In genomic region chr7:5060944-5061773, GRCm38 (mm10) we compare ENCODE assay signal across 8 mouse cellular contexts. TPM values are rescaled to one million over a fixed set of nuclear protein-coding genes. Genes with fewer than 3 reads are reported as not detected.
DNase-seq lines count a peak whose midpoint lies in the region; ATAC-seq lines count a peak whose summit lies in the region.

No protein-coding gene starts in this region.

- peak; percentile 93 to 95 for DNase-seq in adrenal gland, adult 18-20 months (ENCODE audit: low spot score in 2 of 2)
- DNase-seq in embryo, embryonic 11 days: peak; percentile 99
- DNase-seq in gastrocnemius, postnatal 25 days: peak; percentile 95
- peak; percentile 99 for DNase-seq in intestine, embryonic 14.5 days (ENCODE audit: low spot score)
- DNase-seq in left cerebral cortex, postnatal 14 days (ENCODE audit: low spot score in 2 of 2): peak; percentile 99 to 100
- peak; percentile 99 for DNase-seq in mesoderm, embryonic 11.5 days (ENCODE audit: low read depth, low spot score)
- peak; percentile 97 for DNase-seq in right cerebral cortex, postnatal 36 days (ENCODE audit: low spot score in 2 of 2)
- peak; percentile 97 for DNase-seq in yolk sac, embryonic 10.5 days (ENCODE audit: low spot score)

- WGBS in intestine, embryonic 14.5 days: under 1% methylated on average over 60 of the region's 60 CpGs

- H3K9ac ChIP-seq in intestine, embryonic 14.5 days (ENCODE audit: low read length): peak overlapping the region; percentile 98

- intact Hi-C loops in left cerebral cortex, postnatal 14 days (cut with DNase I): no loop called here

- peaks cover 17% of the 10 kb centered on the region for H3K27me3 ChIP-seq in intestine, embryonic 14.5 days (replicated peaks; ENCODE audit: control insufficient read depth, insufficient read depth, low read length)

- no peaks in the 10 kb centered on the region for H3K9me3 ChIP-seq in intestine, embryonic 14.5 days (ENCODE audit: control insufficient read depth, low read length)

- H3K36me3 ChIP-seq in intestine, embryonic 14.5 days (ENCODE audit: control insufficient read depth, insufficient read depth, low read length): peaks cover 4% of the 10 kb centered on the region; the same call in 1 of the 2 replicates

- peak overlapping the region; percentile 100 for H3K27ac ChIP-seq in intestine, embryonic 14.5 days (ENCODE audit: low read depth)

- H3K4me2 ChIP-seq in intestine, embryonic 14.5 days (ENCODE audit: low read length): peak overlapping the region; percentile 82

- peak; percentile 88 for ATAC-seq in intestine, embryonic 14.5 days (replicated peaks; ENCODE audit: low FRiP score, low TSS enrichment, low read depth)

- peak overlapping the region; percentile 80 for H3K4me3 ChIP-seq in intestine, embryonic 14.5 days (ENCODE audit: low read depth, low read length)

- H3K4me1 ChIP-seq in intestine, embryonic 14.5 days (replicated peaks; ENCODE audit: control insufficient read depth, insufficient read depth, low read length): peaks cover 27% of the 10 kb centered on the region

RNA-seq across cellular contexts. Expression of gene U2af2, which starts 0.8 kb away (rescaled TPM):
- total RNA-seq in adrenal gland, adult 18-20 months (2021): 100 to 1,000 TPM; 145 to 156 TPM
- 10 to 100 TPM; 43.1 to 45.2 TPM for total RNA-seq in gastrocnemius, postnatal 25 days (2021)
- polyA plus RNA-seq in intestine, embryonic 14.5 days (2014; fragmentation: Nextera tagmentation; extraction: Ambion mirVana): 129 and 133 TPM in 2 replicates
- 100 to 1,000 TPM; 166 to 173 TPM for total RNA-seq in left cerebral cortex, postnatal 14 days (2021)

RNA-seq across cellular contexts. Expression of gene Zfp580, which starts 9.8 kb away (rescaled TPM):
- 1 to 10 TPM; 5.1 to 5.7 TPM for total RNA-seq in adrenal gland, adult 18-20 months (2021)
- total RNA-seq in gastrocnemius, postnatal 25 days (2021): 1 to 10 TPM; 2.9 to 3.2 TPM
- 38.3 and 40.1 TPM in 2 replicates for polyA plus RNA-seq in intestine, embryonic 14.5 days (2014; fragmentation: Nextera tagmentation; extraction: Ambion mirVana)
- 10 to 100 TPM; 56.1 to 62.8 TPM for total RNA-seq in left cerebral cortex, postnatal 14 days (2021)

RNA-seq across cellular contexts. Expression of gene Epn1, which starts 18.9 kb away (rescaled TPM):
- total RNA-seq in adrenal gland, adult 18-20 months (2021): 100 to 1,000 TPM; 140 to 142 TPM
- total RNA-seq in gastrocnemius, postnatal 25 days (2021): 100 to 1,000 TPM; 134 to 145 TPM
- polyA plus RNA-seq in intestine, embryonic 14.5 days (2014; fragmentation: Nextera tagmentation; extraction: Ambion mirVana): 57.8 and 65.1 TPM in 2 replicates
- total RNA-seq in left cerebral cortex, postnatal 14 days (2021): 100 to 1,000 TPM; 429 to 432 TPM

RNA-seq across cellular contexts. Expression of gene Zfp784, which starts 22.9 kb away (rescaled TPM):
- total RNA-seq in adrenal gland, adult 18-20 months (2021): 1 to 10 TPM; 3.4 to 4.1 TPM
- 1 to 10 TPM; 2.6 to 3.4 TPM for total RNA-seq in gastrocnemius, postnatal 25 days (2021)
- polyA plus RNA-seq in intestine, embryonic 14.5 days (2014; fragmentation: Nextera tagmentation; extraction: Ambion mirVana): 4.8 and 6.3 TPM in 2 replicates
- total RNA-seq in left cerebral cortex, postnatal 14 days (2021): 1 to 10 TPM; 5.4 TPM

RNA-seq across cellular contexts. Expression of gene 4632433K11Rik, which starts 27.2 kb away (rescaled TPM):
- total RNA-seq in adrenal gland, adult 18-20 months (2021): not detected
- total RNA-seq in gastrocnemius, postnatal 25 days (2021): not detected
- polyA plus RNA-seq in intestine, embryonic 14.5 days (2014; fragmentation: Nextera tagmentation; extraction: Ambion mirVana): not detected in 2 replicates
- total RNA-seq in left cerebral cortex, postnatal 14 days (2021): not detected

Comparison
In these comparisons a context has a peak if more than half of its experiments do, and no peak if none do; other contexts are left out.
1. Peak in every context shown above with its lines: DNase-seq, ATAC-seq, H3K4me3 ChIP-seq and H3K27ac ChIP-seq.
2. RNA of gene Zfp580, which starts 9.8 kb away (total RNA-seq): 56.1 to 62.8 TPM in left cerebral cortex, postnatal 14 days; 5.1 to 5.7 TPM in adrenal gland, adult 18-20 months and 2.9 to 3.2 TPM in gastrocnemius, postnatal 25 days; every median in the first group is over 4 times any median in the second.